Mouse (Mus musculus) ES-E14 (cell line): ENCODE measurements around the gene Cdkn1a. TPM values are rescaled to one million over a fixed set of nuclear protein-coding genes. Genes with fewer than 3 reads are reported as not detected.

ENCODE experiments used
- DNase-seq: peaks from one replicate; pipeline ENCODE4 v3.0.0-alpha.2; 2013; ENCODE audit warnings: low read depth, low spot score
- H3K27ac ChIP-seq: 2 replicates; pipeline ENCODE4 v1.5.1; 2012; ENCODE audit warnings: low read depth, mild to moderate bottlenecking, low read length, moderate library complexity, mixed read lengths; ENCODE audit not compliant: poor library complexity, insufficient read depth, severe bottlenecking
- H3K36me3 ChIP-seq: 2 replicates; pipeline ENCODE4 v1.6.1; 2012; ENCODE audit warnings: mild to moderate bottlenecking, low read length, moderate library complexity, mixed read lengths; ENCODE audit not compliant: control insufficient read depth, poor library complexity, insufficient read depth, severe bottlenecking
- H3K4me1 ChIP-seq, 2 experiments: fragments of 150-350 bp in 1 of 2; sonication (generic) in 1 of 2; 2 replicates each; pipeline ENCODE4 v1.6.1; 2012; ENCODE audit warnings: low read length in 2 of 2, mild to moderate bottlenecking in 1 of 2, mixed read lengths in 1 of 2; ENCODE audit not compliant: control insufficient read depth in 2 of 2, insufficient read depth in 2 of 2, poor library complexity in 1 of 2
- H3K4me3 ChIP-seq, 2 experiments: fragments of 150-350 bp in 1 of 2; sonication (generic) in 1 of 2; 2 replicates each; pipeline ENCODE4 v1.5.1; 2012; ENCODE audit warnings: low read length in 2 of 2, low read depth in 1 of 2, mild to moderate bottlenecking in 1 of 2, mixed read lengths in 1 of 2; ENCODE audit not compliant: insufficient read depth in 1 of 2, poor library complexity in 1 of 2, severe bottlenecking in 1 of 2
- H3K9ac ChIP-seq: 2 replicates; pipeline ENCODE4 v1.6.1; 2012; ENCODE audit warnings: low read depth, mild to moderate bottlenecking, low read length, mixed read lengths; ENCODE audit not compliant: poor library complexity, insufficient read depth, severe bottlenecking
- H3K9me3 ChIP-seq: fragments of 150-350 bp; sonication (generic); 2 replicates; pipeline ENCODE4 v1.6.1; 2012; ENCODE audit warnings: low read depth, mild to moderate bottlenecking, low read length; ENCODE audit not compliant: control insufficient read depth, insufficient read depth
- CHD2 ChIP-seq: IDR thresholded peaks from 2 replicates; pipeline ENCODE4 v1.6.1; 2014; ENCODE audit warnings: mild to moderate bottlenecking, low read depth, low read length, inconsistent platforms
- HCFC1 ChIP-seq: IDR thresholded peaks from 2 replicates; pipeline ENCODE4 v1.6.1; 2012; ENCODE audit warnings: low read length, inconsistent platforms, borderline replicate concordance; ENCODE audit not compliant: insufficient read depth
- MAFK ChIP-seq: IDR thresholded peaks from 2 replicates; pipeline ENCODE4 v1.6.1; 2014; ENCODE audit warnings: mild to moderate bottlenecking, low read depth, low read length, inconsistent platforms; ENCODE audit not compliant: insufficient read depth
- ZC3H11A ChIP-seq: IDR thresholded peaks from 2 replicates; pipeline ENCODE4 v1.6.1; 2012; ENCODE audit warnings: low read depth, mild to moderate bottlenecking, inconsistent platforms, low read length, borderline replicate concordance
- ZNF384 ChIP-seq: IDR thresholded peaks from 2 replicates; pipeline ENCODE4 v1.6.1; 2012; ENCODE audit warnings: low read depth, low read length, inconsistent platforms
- in situ Hi-C, 2 experiments: fragments of 600-800 bp; cut with MboI; formaldehyde crosslinking; loops; one replicate each; pipeline ENCODE4 v1.15.1; 2025; ENCODE audit warnings: low sequenced_read_pairs in 2 of 2, inconsistent platforms in 1 of 2; ENCODE audit not compliant: unreplicated experiment in 2 of 2
- total RNA-seq: library from RNA; depleted of rRNA; stranded (reverse); fragments of 300-350 nt; gene quantifications from 2 replicates; pipeline ENCODE4 v1.2.3, GENCODE M21; 2012

The Cdkn1a gene
- total RNA-seq, 1 experiment, result 32.3 TPM

GRCm38 (mm10) chr17:29069063-29069462, 21.7 kb upstream of the Cdkn1a start:
- Histone ChIP-seq H3K9me3 (no peaks in the 10 kb centered on the region), H3K9ac (no peak overlapping the region), H3K36me3 (no peaks in the 10 kb centered on the region), H3K4me1 (peaks cover 45 to 53% of the 10 kb centered on the region in 2 experiments), H3K27ac (no peak overlapping the region; the same call in 1 of the 2 replicates), H3K4me3 (peak overlapping the region in 1 of 2 experiments; percentile 24; a peak in 2 of 4 replicates)
- DNase-seq, result no peak
- in situ Hi-C loops, result no loop called here
- TF ChIP-seq ZC3H11A, result no peak
- TF ChIP-seq HCFC1, result no peak
- no peak for TF ChIP-seq MAFK
- TF ChIP-seq ZNF384, result no peak

DNA sequence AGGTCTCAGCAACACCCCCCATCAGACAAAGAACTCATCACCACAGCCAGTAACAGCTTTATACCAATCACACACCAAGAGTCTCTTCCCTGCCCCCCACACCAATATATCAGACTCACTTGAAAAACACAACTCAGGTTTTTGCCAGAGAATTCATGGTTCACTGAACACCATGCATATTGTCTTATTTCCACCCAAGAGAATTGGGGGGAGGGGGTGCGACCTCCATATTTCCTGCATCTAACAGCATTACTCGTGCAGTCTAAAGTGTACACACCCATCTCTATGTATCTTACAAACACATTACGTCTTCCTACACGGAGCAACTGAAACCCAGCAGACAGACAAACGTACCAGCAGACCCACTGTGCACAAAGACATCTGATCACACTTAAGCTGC, 19.0 kb upstream of the Cdkn1a start:
- DNase-seq, result no peak
- in situ Hi-C loops, result no loop called here
- no peak for TF ChIP-seq ZC3H11A
- TF ChIP-seq ZNF384, result no peak
- no peak for TF ChIP-seq MAFK
- no peak for TF ChIP-seq CHD2
- TF ChIP-seq HCFC1, result no peak
- Histone ChIP-seq H3K36me3 (no peaks in the 10 kb centered on the region), H3K27ac (no peak overlapping the region), H3K9ac (no peak overlapping the region), H3K4me1 (peaks cover 35 to 48% of the 10 kb centered on the region in 2 experiments), H3K9me3 (no peaks in the 10 kb centered on the region), H3K4me3 (no peak overlapping the region)

- no peaks in the 10 kb centered on the region for H3K36me3 ChIP-seq
- peak; percentile 81 for DNase-seq
- H3K4me1 ChIP-seq, result peaks cover 34 to 46% of the 10 kb centered on the region in 2 experiments
- no peaks in the 10 kb centered on the region for H3K9me3 ChIP-seq
- in situ Hi-C loops, result no loop called here
- H3K4me3 ChIP-seq, result peak overlapping the region in 1 of 2 experiments; percentile 22; a peak in 3 of 4 replicates
- H3K9ac ChIP-seq, result no peak overlapping the region
- TF ChIP-seq ZC3H11A (no peak), CHD2 (no peak)
- peak overlapping the region; percentile 33 for H3K27ac ChIP-seq
These were observed 18.0 kb upstream of the Cdkn1a start for GRCm38 (mm10) chr17:29072701-29073307.

- H3K4me3 ChIP-seq, result peak overlapping the region in 1 of 2 experiments; percentile 15; a peak in 3 of 4 replicates
- no peak for DNase-seq
- no peaks in the 10 kb centered on the region for H3K36me3 ChIP-seq
- H3K27ac ChIP-seq, result peak overlapping the region; percentile 33; the same call in 1 of the 2 replicates
- no peaks in the 10 kb centered on the region for H3K9me3 ChIP-seq
- in situ Hi-C loops, result no loop called here
- no peak overlapping the region for H3K9ac ChIP-seq
- H3K4me1 ChIP-seq, result peaks cover 32 to 42% of the 10 kb centered on the region in 2 experiments
- TF ChIP-seq MAFK, result no peak
- TF ChIP-seq HCFC1, result no peak
These were observed 17.5 kb upstream of the Cdkn1a start for GRCm38 (mm10) chr17:29073313-29073712.

GRCm38 (mm10) chr17:29074085-29074484, 16.7 kb upstream of the Cdkn1a start:
- H3K36me3 ChIP-seq, result no peaks in the 10 kb centered on the region
- H3K27ac ChIP-seq, result no peak overlapping the region
- H3K4me3 ChIP-seq, result no peak overlapping the region
- no peak for TF ChIP-seq ZC3H11A
- TF ChIP-seq CHD2, result no peak
- no peak for TF ChIP-seq ZNF384
- TF ChIP-seq MAFK, result no peak
- TF ChIP-seq HCFC1, result no peak
- peaks cover 27 to 34% of the 10 kb centered on the region in 2 experiments for H3K4me1 ChIP-seq
- in situ Hi-C loops, result no loop called here
- H3K9me3 ChIP-seq, result no peaks in the 10 kb centered on the region
- H3K9ac ChIP-seq, result no peak overlapping the region
- DNase-seq, result no peak
